Mouse (Mus musculus) heart, adult 2 months (tissue): ENCODE measurements at regions not wholly inside any gene's neighbourhood (a gene's known extent, or its start where the extent isn't known, plus 50 kb on each side); places are given as distances from the start of the nearest gene placed in this dataset.
A peak's percentile ranks its signal among the peaks of the same experiment; 100 is the strongest.

Experiments used
- DNase-seq, 2 experiments: peaks; one replicate each; pipeline ENCODE4 v3.0.0; 2021
- H3K27ac ChIP-seq: fragments of 200-600 bp; 2 replicates; pipeline ENCODE4 v1.8.1; 2022
- H3K27me3 ChIP-seq: fragments of 200-500 bp; 2 replicates; pipeline ENCODE4 v1.6.1; 2012; ENCODE audit warnings: mild to moderate bottlenecking, low read length, inconsistent platforms, mixed read lengths; ENCODE audit not compliant: control insufficient read depth, insufficient read depth
- H3K36me3 ChIP-seq: fragments of 200-500 bp; 2 replicates; pipeline ENCODE4 v1.6.1; 2012; ENCODE audit warnings: low read length, inconsistent platforms; ENCODE audit not compliant: control insufficient read depth, insufficient read depth
- H3K4me1 ChIP-seq: fragments of 200-500 bp; 2 replicates; pipeline ENCODE4 v1.6.1; 2011; ENCODE audit warnings: low read length; ENCODE audit not compliant: control insufficient read depth, insufficient read depth
- H3K4me3 ChIP-seq: fragments of 200-600 bp; 2 replicates; pipeline ENCODE4 v1.8.1; 2022
- H3K79me2 ChIP-seq: fragments of 200-500 bp; replicated peaks from 2 replicates; pipeline ENCODE4 v1.6.1; 2012; ENCODE audit warnings: mild to moderate bottlenecking, inconsistent platforms, low read length, moderate library complexity, mixed read lengths; ENCODE audit not compliant: control insufficient read depth, insufficient read depth
- H3K9ac ChIP-seq: fragments of 200-500 bp; 2 replicates; pipeline ENCODE4 v1.6.1; 2012; ENCODE audit warnings: low read depth, mild to moderate bottlenecking, control low read depth, inconsistent platforms, low read length, mixed read lengths
- CTCF ChIP-seq: fragments of 200-600 bp; IDR thresholded peaks from 2 replicates; pipeline ENCODE4 v1.8.1; 2022; ENCODE audit warnings: antibody characterized with exemption, mild to moderate bottlenecking, moderate library complexity
- EP300 ChIP-seq: fragments of 200-500 bp; IDR thresholded peaks from 2 replicates; pipeline ENCODE4 v1.6.1; 2011; ENCODE audit warnings: low read depth, low read length, control low read depth; ENCODE audit not compliant: insufficient read depth
- POLR2A ChIP-seq: fragments of 200-500 bp; IDR thresholded peaks from 2 replicates; pipeline ENCODE4 v1.6.1; 2011; ENCODE audit warnings: mild to moderate bottlenecking, low read depth, low read length, control low read depth; ENCODE audit not compliant: insufficient read depth
- WGBS: fragments of 180-500 bp; shearing (Covaris S2); methylation state at CpG from one replicate; pipeline ENCODE4 v1.1.7; 2018; 5-methylcytosine and 5-hydroxymethylcytosine counted together
- intact Hi-C: fragments of 180-260 bp; cut with DNase I; formaldehyde crosslinking; loops from one replicate; pipeline ENCODE4 v1.15.1; 2025

DNA sequence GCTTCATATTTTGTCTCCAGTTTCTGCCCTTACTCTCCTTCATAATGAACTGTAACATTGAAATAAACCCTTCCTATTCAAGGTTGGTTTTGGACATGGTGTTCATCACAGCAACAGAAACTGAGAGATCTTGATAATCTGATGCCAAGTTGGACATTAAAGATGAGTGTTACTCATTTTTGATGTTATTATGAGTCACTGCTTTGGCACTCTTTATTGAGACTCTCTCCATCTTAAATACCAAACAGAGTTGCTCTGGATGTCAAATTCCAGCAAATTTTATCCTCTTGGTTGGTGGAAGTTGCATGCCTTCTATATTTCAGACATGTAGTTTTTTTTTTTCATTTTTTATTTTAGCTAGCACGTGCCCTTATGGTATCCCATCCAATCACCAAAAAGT is 229.5 kb downstream of the Papss1 start:
- WGBS = 67% methylated on average over 1 of the region's 1 CpGs
- no peak overlapping the region for H3K27ac ChIP-seq
- no peaks in the 10 kb centered on the region for H3K79me2 ChIP-seq
- H3K36me3 ChIP-seq = no peaks in the 10 kb centered on the region
- H3K27me3 ChIP-seq = no peaks in the 10 kb centered on the region
- H3K9ac ChIP-seq = no peak overlapping the region
- intact Hi-C loops = no loop called here
- no peak for DNase-seq
- TF ChIP-seq CTCF (no peak), POLR2A (no peak), EP300 (no peak)
- no peaks in the 10 kb centered on the region for H3K4me1 ChIP-seq
- H3K4me3 ChIP-seq = no peak overlapping the region

DNA sequence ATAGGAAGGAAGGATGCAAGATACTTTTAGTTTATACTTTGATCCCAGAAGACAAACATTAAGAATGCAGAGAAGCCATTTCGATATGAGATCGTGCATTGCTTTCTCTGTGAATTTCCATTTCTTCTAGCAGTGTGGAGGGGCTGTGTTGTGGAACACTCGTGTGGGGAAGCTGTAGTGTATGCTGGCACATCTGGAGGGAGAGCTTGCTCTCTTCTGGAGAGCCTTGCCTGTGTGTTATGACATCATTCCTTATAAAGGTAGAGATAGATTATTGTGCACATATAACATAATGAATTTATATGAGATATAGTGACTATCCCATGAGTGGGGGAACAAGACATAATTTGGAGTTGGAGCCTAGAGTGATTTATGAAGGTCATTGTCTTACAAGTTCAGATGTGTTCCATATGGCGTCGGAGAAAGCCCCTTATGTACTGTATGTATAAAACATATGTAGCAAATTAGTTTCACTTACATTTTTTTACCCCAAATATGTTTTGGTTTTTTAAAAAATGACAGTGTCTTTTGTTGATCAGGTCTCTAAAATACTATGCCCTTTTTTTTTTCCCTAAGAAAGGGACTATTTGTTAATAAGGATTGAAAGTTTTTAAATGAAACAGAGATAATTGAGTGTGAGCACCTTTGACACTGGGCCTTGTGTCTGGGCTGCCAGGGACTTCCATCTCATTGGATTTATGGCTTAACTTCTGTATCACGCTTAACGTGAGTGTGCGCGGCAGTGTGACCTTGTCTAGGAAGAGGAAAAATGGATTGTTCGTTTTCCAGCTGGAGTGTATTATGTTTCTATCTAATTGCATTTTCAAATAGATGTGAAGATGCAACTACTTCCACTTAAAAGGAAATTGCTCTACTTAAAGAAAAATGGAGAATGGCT is 230.8 kb downstream of the Papss1 start:
- H3K27me3 ChIP-seq = no peaks in the 10 kb centered on the region
- no peaks in the 10 kb centered on the region for H3K79me2 ChIP-seq
- H3K27ac ChIP-seq = no peak overlapping the region
- H3K4me3 ChIP-seq = no peak overlapping the region
- DNase-seq = no peak
- WGBS = 82% methylated on average over 10 of the region's 10 CpGs
- H3K9ac ChIP-seq = no peak overlapping the region
- TF ChIP-seq POLR2A (no peak), CTCF (no peak)
- no peaks in the 10 kb centered on the region for H3K36me3 ChIP-seq
- intact Hi-C loops = no loop called here
- no peaks in the 10 kb centered on the region for H3K4me1 ChIP-seq

DNA sequence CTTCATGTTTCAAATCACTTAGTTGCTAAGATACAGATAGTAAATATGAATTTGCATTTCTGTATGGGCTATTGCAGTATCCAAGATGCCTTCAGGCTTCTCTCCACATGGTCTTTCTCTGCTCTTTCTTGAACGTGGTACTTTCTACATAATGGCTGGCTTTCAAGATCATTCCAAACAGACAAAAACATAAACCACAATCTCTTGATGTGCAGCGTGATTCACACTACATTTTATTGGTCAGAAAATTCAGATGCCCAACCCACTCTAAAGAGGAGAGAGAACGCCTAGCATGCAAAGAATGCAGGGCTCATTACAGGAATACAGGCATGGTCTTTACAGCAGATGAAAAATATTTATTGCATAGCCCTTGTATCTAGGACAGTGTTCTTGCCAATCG is 235.2 kb downstream of the Papss1 start:
- 69% methylated on average over 4 of the region's 4 CpGs for WGBS
- DNase-seq = no peak
- H3K36me3 ChIP-seq = no peaks in the 10 kb centered on the region
- no peaks in the 10 kb centered on the region for H3K79me2 ChIP-seq
- H3K27me3 ChIP-seq = no peaks in the 10 kb centered on the region
- no peak overlapping the region for H3K27ac ChIP-seq
- intact Hi-C loops = no loop called here
- H3K4me3 ChIP-seq = no peak overlapping the region
- no peak for TF ChIP-seq EP300
- TF ChIP-seq POLR2A = no peak
- H3K4me1 ChIP-seq = peaks cover 1% of the 10 kb centered on the region; the same call in 1 of the 2 replicates
- no peak overlapping the region for H3K9ac ChIP-seq

- no peaks in the 10 kb centered on the region for H3K36me3 ChIP-seq
- no peak overlapping the region for H3K27ac ChIP-seq
- TF ChIP-seq CTCF (no peak), POLR2A (no peak), EP300 (no peak)
- intact Hi-C loops = no loop called here
- H3K9ac ChIP-seq = no peak overlapping the region
- no peak for DNase-seq
- 84% methylated on average over 3 of the region's 3 CpGs for WGBS
- peaks cover 1% of the 10 kb centered on the region; the same call in 1 of the 2 replicates for H3K4me1 ChIP-seq
- no peaks in the 10 kb centered on the region for H3K27me3 ChIP-seq
- no peaks in the 10 kb centered on the region for H3K79me2 ChIP-seq
- H3K4me3 ChIP-seq = no peak overlapping the region
Measured at GRCm38 (mm10) chr3:131801551-131801950, 237.0 kb downstream of the Papss1 start.

DNA sequence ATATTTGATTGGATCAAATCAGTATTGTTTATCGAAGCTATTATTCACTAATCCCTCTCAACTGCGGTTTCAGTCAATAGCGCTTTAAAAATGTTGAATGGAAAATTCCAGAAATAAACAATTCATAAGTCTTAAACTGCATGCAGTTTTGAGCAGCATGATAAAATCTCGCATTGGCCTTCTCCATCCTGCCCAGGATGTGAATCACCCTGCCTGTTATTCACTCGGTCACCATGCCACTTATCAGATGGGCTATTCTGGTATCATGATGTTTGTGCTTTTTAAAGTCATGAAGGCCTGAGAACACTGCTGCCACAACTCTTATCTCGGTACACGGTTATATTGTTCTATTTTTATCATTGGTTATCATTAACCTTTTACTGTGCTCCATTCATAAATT is 238.3 kb downstream of the Papss1 start:
- no peak for DNase-seq
- H3K27ac ChIP-seq = no peak overlapping the region
- intact Hi-C loops = no loop called here
- 26% methylated on average over 7 of the region's 7 CpGs for WGBS
- no peaks in the 10 kb centered on the region for H3K36me3 ChIP-seq
- H3K9ac ChIP-seq = no peak overlapping the region
- no peak overlapping the region for H3K4me3 ChIP-seq
- no peaks in the 10 kb centered on the region for H3K27me3 ChIP-seq
- TF ChIP-seq CTCF = no peak
- TF ChIP-seq POLR2A = no peak
- TF ChIP-seq EP300 = no peak
- H3K79me2 ChIP-seq = no peaks in the 10 kb centered on the region
- peaks cover 1% of the 10 kb centered on the region; the same call in 1 of the 2 replicates for H3K4me1 ChIP-seq

DNA sequence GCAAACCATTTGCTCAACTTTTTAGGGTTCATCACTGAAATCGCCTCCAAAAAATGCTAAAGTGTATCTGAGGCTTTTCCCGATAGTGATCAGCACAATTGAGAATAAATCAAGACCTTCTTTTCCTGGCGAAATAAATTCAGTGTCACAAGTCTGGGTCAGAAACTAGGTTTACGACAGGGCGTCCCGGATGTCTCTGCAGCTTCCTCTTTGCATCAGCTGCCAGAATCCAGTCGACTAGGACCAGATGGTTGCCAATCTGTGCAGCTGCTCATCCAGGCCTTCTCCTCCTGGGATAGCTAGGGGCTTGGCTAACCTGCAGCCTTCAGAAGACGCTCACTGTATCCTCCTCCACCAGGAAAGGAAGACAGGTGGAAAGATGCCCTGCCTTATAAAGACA is 243.6 kb downstream of the Papss1 start:
- Histone ChIP-seq H3K79me2 (no peaks in the 10 kb centered on the region), H3K36me3 (no peaks in the 10 kb centered on the region), H3K27ac (no peak overlapping the region), H3K27me3 (no peaks in the 10 kb centered on the region), H3K9ac (no peak overlapping the region), H3K4me1 (no peaks in the 10 kb centered on the region), H3K4me3 (no peak overlapping the region)
- intact Hi-C loops = no loop called here
- peak in 1 of 2 experiments; percentile 3 for DNase-seq
- 56% methylated on average over 8 of the region's 8 CpGs for WGBS
- TF ChIP-seq EP300 (no peak), CTCF (no peak), POLR2A (no peak)
